Comparison of ENCODE assay signal across 8 mouse cellular contexts in genomic region chr10:117148361-117149003, GRCm38 (mm10). TPM values are rescaled to one million over a fixed set of nuclear protein-coding genes. Genes with fewer than 3 reads are reported as not detected.
DNase-seq lines count a peak whose midpoint lies in the region; ATAC-seq and TF ChIP-seq lines count a peak whose summit lies in the region.

Gene Frs2 (minus strand): TSS chr10:117148534.

- H3K27me3 ChIP-seq in heart, embryonic 11.5 days (ENCODE audit: control insufficient read depth, insufficient read depth, low read length): no peaks in the 10 kb centered on the region
- H3K27me3 ChIP-seq in kidney, embryonic 16.5 days (ENCODE audit: insufficient read depth, low read length): no peaks in the 10 kb centered on the region
- no peaks in the 10 kb centered on the region for H3K27me3 ChIP-seq in liver, adult 2 months (ENCODE audit: control insufficient read depth, insufficient read depth, low read length)
- no peaks in the 10 kb centered on the region for H3K27me3 ChIP-seq in myocyte (ENCODE audit: control insufficient read depth, insufficient read depth, insufficient read length)
- H3K27me3 ChIP-seq in splenic B cell, adult 2 months (ENCODE audit: control insufficient read depth, insufficient read depth, low read length, poor library complexity, severe bottlenecking): no peaks in the 10 kb centered on the region; the same call in 1 of the 2 replicates

- H3K36me3 ChIP-seq in heart, embryonic 11.5 days (ENCODE audit: control insufficient read depth, insufficient read depth, low read length): no peaks in the 10 kb centered on the region
- H3K36me3 ChIP-seq in kidney, embryonic 16.5 days (ENCODE audit: insufficient read depth, low read length): no peaks in the 10 kb centered on the region
- H3K36me3 ChIP-seq in liver, adult 2 months (ENCODE audit: control insufficient read depth, insufficient read depth, low read length): no peaks in the 10 kb centered on the region
- no peaks in the 10 kb centered on the region for H3K36me3 ChIP-seq in myocyte (ENCODE audit: control insufficient read depth, insufficient read depth)
- no peaks in the 10 kb centered on the region for H3K36me3 ChIP-seq in splenic B cell, adult 2 months (ENCODE audit: control insufficient read depth, insufficient read depth, low read length, poor library complexity, severe bottlenecking)

- no peaks in the 10 kb centered on the region for H3K9me3 ChIP-seq in heart, embryonic 11.5 days (replicated peaks; ENCODE audit: control insufficient read depth, low read length)
- H3K9me3 ChIP-seq in kidney, embryonic 16.5 days (ENCODE audit: low read length): no peaks in the 10 kb centered on the region

- peak; percentile 86 for TF ChIP-seq POLR2A in liver, adult 2 months (IDR thresholded peaks at IDR 0.05; ENCODE audit: extremely low read depth, insufficient read depth, low read length)
- TF ChIP-seq POLR2A in myocyte (IDR thresholded peaks at IDR 0.05; ENCODE audit: insufficient read length, low read depth): peak; percentile 78

- WGBS in heart, embryonic 11.5 days (ENCODE audit: insufficient replicate concordance): 1% methylated on average over 54 of the region's 57 CpGs
- WGBS in kidney, embryonic 16.5 days: under 1% methylated on average over 57 of the region's 57 CpGs
- WGBS in liver, adult 2 months: under 1% methylated on average over 56 of the region's 57 CpGs

- H3K4me2 ChIP-seq in heart, embryonic 11.5 days: peak within 1 kb of the TSS; percentile 81
- peak within 1 kb of the TSS; percentile 94 for H3K4me2 ChIP-seq in kidney, embryonic 16.5 days (replicated peaks; ENCODE audit: low read depth, low read length)
- peak within 1 kb of the TSS; percentile 85 for H3K4me2 ChIP-seq in myocyte (ENCODE audit: low read depth)

- peaks cover 20% of the 10 kb centered on the region for H3K79me2 ChIP-seq in liver, adult 2 months (ENCODE audit: control insufficient read depth, insufficient read depth, low read length)
- H3K79me2 ChIP-seq in myocyte (ENCODE audit: control insufficient read depth, insufficient read depth): peaks cover 46% of the 10 kb centered on the region

- TF ChIP-seq CTCF in liver, adult 2 months (IDR thresholded peaks at IDR 0.05; ENCODE audit: low read depth, low read length): no peak

- peak; percentile 94 to 95 for DNase-seq in B cell, adult 2 months
- DNase-seq in brain, adult 2 months (ENCODE audit: low read depth, low spot score): peak; percentile 97
- DNase-seq in liver, adult 2 months (ENCODE audit: extremely low read depth, low read depth, low spot score): peak; percentile 82
- DNase-seq in splenic B cell, adult 2 months (ENCODE audit: low read depth, low spot score): peak; percentile 93

- peaks cover 46% of the 10 kb centered on the region for H3K4me1 ChIP-seq in heart, embryonic 11.5 days (ENCODE audit: control insufficient read depth, insufficient read depth, low read length)
- peaks cover 52% of the 10 kb centered on the region for H3K4me1 ChIP-seq in kidney, embryonic 16.5 days (ENCODE audit: insufficient read depth, low read length)
- peaks cover 23% of the 10 kb centered on the region for H3K4me1 ChIP-seq in liver, adult 2 months (ENCODE audit: control insufficient read depth, insufficient read depth, low read length)

- H3K4me3 ChIP-seq in heart, embryonic 11.5 days (ENCODE audit: low read depth, low read length): peak within 1 kb of the TSS; percentile 100
- peak within 1 kb of the TSS; percentile 97 for H3K4me3 ChIP-seq in kidney, embryonic 16.5 days (ENCODE audit: low read length)
- peak within 1 kb of the TSS; percentile 95 for H3K4me3 ChIP-seq in liver, adult 2 months (ENCODE audit: insufficient read depth, low read depth, low read length)
- H3K4me3 ChIP-seq in myocyte: peak within 1 kb of the TSS; percentile 57

- ATAC-seq in erythroblast, adult 5-6 weeks (replicated peaks; ENCODE audit: low FRiP score, poor library complexity, severe bottlenecking): peak; percentile 88
- peak; percentile 95 for ATAC-seq in heart, embryonic 11.5 days (replicated peaks; ENCODE audit: insufficient number of reproducible peaks, low FRiP score, low TSS enrichment)
- peak; percentile 98 for ATAC-seq in kidney, embryonic 16.5 days (ENCODE audit: low FRiP score, low TSS enrichment)

- peak within 1 kb of the TSS; percentile 91 for H3ac ChIP-seq in myocyte (ENCODE audit: control insufficient read depth, insufficient read length)

- H3K9ac ChIP-seq in heart, embryonic 11.5 days (ENCODE audit: low read depth, low read length): peak within 1 kb of the TSS; percentile 97
- peak within 1 kb of the TSS; percentile 98 for H3K9ac ChIP-seq in kidney, embryonic 16.5 days (replicated peaks; ENCODE audit: low read length)
- H3K9ac ChIP-seq in liver, adult 2 months (ENCODE audit: low read depth, low read length): peak within 1 kb of the TSS; percentile 99

- peak within 1 kb of the TSS; percentile 95 for H3K27ac ChIP-seq in heart, embryonic 11.5 days (ENCODE audit: low read depth, low read length)
- peak within 1 kb of the TSS; percentile 95 for H3K27ac ChIP-seq in kidney, embryonic 16.5 days (ENCODE audit: low read length)
- peak within 1 kb of the TSS; percentile 85 for H3K27ac ChIP-seq in liver, adult 2 months (replicated peaks; ENCODE audit: insufficient read depth, low read depth, low read length)

TF ChIP-seq in myocyte, 11 proteins besides CTCF, POLR2A, EP300 and RAD21:
- TF ChIP-seq MYOG (IDR thresholded peaks at IDR 0.05; ENCODE audit: control insufficient read depth in 1 of 3, insufficient read depth in 1 of 3, insufficient read length in 2 of 3, low read depth in 2 of 3) (peak in 1 of 3 experiments; percentile 21), POLR2AphosphoS2 (IDR thresholded peaks at IDR 0.05; ENCODE audit: insufficient read length, low read depth) (peak; percentile 53), USF1 (IDR thresholded peaks at IDR 0.05; ENCODE audit: low read depth) (no peak)

RNA-seq across cellular contexts. Expression of gene Frs2, which starts in this region (rescaled TPM):
- total RNA-seq in erythroblast, adult 5-6 weeks (2015; ENCODE audit: low replicate concordance): 23.4 and 34.3 TPM in 2 replicates
- 24.2 and 34.2 TPM in 2 replicates for total RNA-seq in erythroblast, adult 5-6 weeks (2017; ENCODE audit: low replicate concordance)
- polyA plus RNA-seq in heart, embryonic 11.5 days (2014; fragmentation: Nextera tagmentation; extraction: Ambion mirVana): 27.1 and 30.4 TPM in 2 replicates
- polyA plus RNA-seq in kidney, embryonic 16.5 days (2015; fragmentation: Nextera tagmentation; extraction: Ambion mirVana): 18.0 and 19.7 TPM in 2 replicates
- total RNA-seq in liver, adult 2 months (2014; rRNA removed): 11.1 and 15.2 TPM in 2 replicates
- polyA plus RNA-seq in liver, adult 2 months (2012; rRNA removed): 6.0 and 7.4 TPM in 2 replicates
- 6.6 TPM for polyA plus RNA-seq in myocyte (2012; fragmentation: generic; extraction: Trizol)

Comparison
In these comparisons a context has a peak if more than half of its experiments do, and no peak if none do; other contexts are left out.
1. Peak in every context shown above with its lines: DNase-seq, ATAC-seq, H3K4me3 ChIP-seq and H3K27ac ChIP-seq.